In the genomic region with DNA sequence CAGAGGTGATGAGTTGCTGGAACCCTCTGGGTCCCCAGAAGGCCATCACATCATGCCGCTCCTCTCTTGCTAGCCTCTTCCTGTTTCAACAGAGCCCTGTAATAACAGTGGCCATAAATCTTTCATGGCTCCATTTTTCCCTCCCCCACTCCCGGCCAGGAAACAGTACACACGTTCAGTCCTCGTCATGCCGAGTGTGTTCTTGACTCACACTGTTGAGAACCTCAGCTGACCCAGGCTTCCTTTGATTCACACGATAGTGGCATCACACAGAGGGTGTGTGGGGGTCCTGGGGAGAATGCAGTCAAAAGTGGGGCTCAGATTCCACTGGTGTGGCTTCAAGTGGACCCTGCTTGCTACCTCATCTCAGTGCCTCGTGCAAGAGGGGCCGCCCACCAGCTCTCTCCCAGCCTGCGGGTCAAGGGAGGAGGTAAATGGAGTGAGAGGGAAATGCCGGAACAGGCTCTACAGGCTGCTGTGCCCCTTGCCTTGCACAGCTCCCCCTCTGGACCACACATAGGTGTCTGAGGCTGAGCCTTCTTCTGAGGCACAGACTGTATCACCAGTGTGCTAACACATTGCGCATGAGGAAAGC, we compare ENCODE assay signal across 10 mouse cellular contexts. TPM values are rescaled to one million over a fixed set of nuclear protein-coding genes. Genes with fewer than 3 reads are reported as not detected.
DNase-seq lines count a peak whose midpoint lies in the region.
"Had no signal": no experiment of that assay in that cellular context is flagged by ENCODE, and none has a peak within 500 bp of the region (broad histone marks: within the 10 kb centered on the region; RNA-seq: fewer than 3 reads in every experiment).

No protein-coding gene starts in this region.

- DNase-seq in urinary bladder, postnatal 36 days (ENCODE audit: low spot score in 2 of 2): peak; percentile 48 to 65
- DNase-seq in urinary bladder, postnatal 10 days (ENCODE audit: low spot score): no peak
- DNase-seq in forelimb bud, embryonic 11.5 days (ENCODE audit: low read depth, low spot score): peak; percentile 74
- peak; percentile 62 to 76 for DNase-seq in kidney, postnatal 4 days
- no peak for DNase-seq in layer of hippocampus, postnatal 14 days (ENCODE audit: low spot score in 2 of 2)
- DNase-seq in left cerebral cortex, postnatal 10 days (ENCODE audit: extremely low spot score in 1 of 2, low spot score in 2 of 2): no peak
- DNase-seq in gastrocnemius, adult 8-10 months (ENCODE audit: low spot score in 2 of 2): no peak
- DNase-seq: forebrain, postnatal 0 days; layer of hippocampus, adult 9-11 months; thymus, adult 2 months had no signal

- intact Hi-C loops in left cerebral cortex, postnatal 10 days (cut with DNase I): loop anchor here (1.0 kb wide), 1 partner anchor 126 kb away; no protein-coding TSS in a partner anchor

RNA-seq across cellular contexts. Expression of a gene that starts 2.9 kb away (rescaled TPM):
- 10 to 100 TPM; 43.3 to 45.6 TPM for total RNA-seq in layer of hippocampus, postnatal 14 days (2021)
- total RNA-seq in left cerebral cortex, postnatal 10 days (2021): 10 to 100 TPM; 47.1 to 50.0 TPM
- 10 to 100 TPM; 21.1 to 24.8 (median 23.4) TPM for total RNA-seq in gastrocnemius, adult 8-10 months (2022)

RNA-seq across cellular contexts. Expression of a gene that starts 39.6 kb away (rescaled TPM):
- total RNA-seq in layer of hippocampus, postnatal 14 days (2021): under 1 TPM in 1 of 2 experiments, not detected in 1; 0.36 TPM
- under 1 TPM; 0.20 to 0.43 TPM for total RNA-seq in left cerebral cortex, postnatal 10 days (2021)
- total RNA-seq in gastrocnemius, adult 8-10 months (2022): 10 to 100 TPM; 24.6 to 33.6 (median 29.1) TPM
- total RNA-seq: forebrain, postnatal 0 days had no signal

Comparison
In these comparisons a context has a peak if more than half of its experiments do, and no peak if none do; other contexts are left out.
1. DNase-seq: peak in urinary bladder, postnatal 36 days (2 of 2), forelimb bud, embryonic 11.5 days (single experiment) and kidney, postnatal 4 days (2 of 2); none in urinary bladder, postnatal 10 days (single experiment), layer of hippocampus, postnatal 14 days (0 of 2), left cerebral cortex, postnatal 10 days (0 of 2) and gastrocnemius, adult 8-10 months (0 of 2).
2. RNA of a gene that starts 39.6 kb away (total RNA-seq): 24.6 to 33.6 TPM in gastrocnemius, adult 8-10 months; 0.20 to 0.43 TPM in left cerebral cortex, postnatal 10 days and 0.36 TPM in layer of hippocampus, postnatal 14 days; every median in the first group is over 10 times any median in the second.